Mouse (Mus musculus) C2C12 (cell line): ENCODE measurements around the gene 4930518I15Rik.
A peak's percentile ranks its signal among the peaks of the same experiment; 100 is the strongest.

Experiments
- CTCF ChIP-seq: IDR thresholded peaks from one replicate; pipeline ENCODE4 v1.5.1; 2011; ENCODE audit not compliant: control insufficient read depth, insufficient read depth, insufficient read length
- MYOD1 ChIP-seq: IDR thresholded peaks from one replicate; pipeline ENCODE4 v1.6.1; 2011; ENCODE audit warnings: low read depth; ENCODE audit not compliant: control insufficient read depth, insufficient read length

- TF ChIP-seq CTCF (no peak), MYOD1 (peak; percentile 36)
Observed at GRCm38 (mm10) chr2:156841841-156842706, 15.7 kb downstream of the 4930518I15Rik start.
